Mouse (Mus musculus): Measurements from ENCODE around the gene Fnip1. TPM values are rescaled to one million over a fixed set of nuclear protein-coding genes. Genes with fewer than 3 reads are reported as not detected.
"Not testable (repeated sequence)": the region's sequence is repeated elsewhere in the genome, so short reads cannot be mapped to it uniquely, and the experiment has no call there.

Fnip1 gene
- 8.5 and 9.8 TPM in 2 replicates for polyA plus RNA-seq (2015; fragmentation: Nextera tagmentation; extraction: Ambion mirVana)

- under 1% methylated on average over 24 of the region's 47 CpGs for WGBS
- peak within 1 kb of the TSS; percentile 87 for H3K27ac ChIP-seq (ENCODE audit: low read depth, low read length)
- no peaks in the 10 kb centered on the region for H3K9me3 ChIP-seq (ENCODE audit: control insufficient read depth, low read length)
- H3K4me1 ChIP-seq (ENCODE audit: control insufficient read depth, insufficient read depth, low read depth, low read length): peaks cover 11% of the 10 kb centered on the region
- no peaks in the 10 kb centered on the region for H3K27me3 ChIP-seq (replicated peaks; ENCODE audit: control insufficient read depth, insufficient read depth, low read length)
- peak within 1 kb of the TSS; percentile 97 for H3K4me3 ChIP-seq (ENCODE audit: low read length)
- peak within 1 kb of the TSS; percentile 57 for H3K4me2 ChIP-seq (ENCODE audit: low read length)
- no peaks in the 10 kb centered on the region for H3K36me3 ChIP-seq (ENCODE audit: control insufficient read depth, insufficient read depth, low read length)
- peak; percentile 97 for ATAC-seq
- peak within 1 kb of the TSS; percentile 94 for H3K9ac ChIP-seq (ENCODE audit: low read depth, low read length)
These were observed at the start of gene Fnip1 for GRCm38 (mm10) chr11:54437823-54438337. Gene Fnip1, plus strand, starts transcription at chr11:54438199.

GRCm38 (mm10) chr11:54390386-54390785 is 47.6 kb upstream of the Fnip1 start:
- WGBS: 71% methylated on average over 8 of the region's 8 CpGs
- no peak overlapping the region for H3K4me2 ChIP-seq (ENCODE audit: low read length)

GRCm38 (mm10) chr11:54391326-54391725 is 46.7 kb upstream of the Fnip1 start:
- 89% methylated on average over 4 of the region's 4 CpGs for WGBS
- no peak for ATAC-seq
- Histone ChIP-seq H3K4me2 (ENCODE audit: low read length) (no peak overlapping the region), H3K27ac (ENCODE audit: low read depth, low read length) (no peak overlapping the region), H3K4me1 (ENCODE audit: control insufficient read depth, insufficient read depth, low read depth, low read length) (no peaks in the 10 kb centered on the region), H3K9me3 (ENCODE audit: control insufficient read depth, low read length) (no peaks in the 10 kb centered on the region), H3K36me3 (ENCODE audit: control insufficient read depth, insufficient read depth, low read length) (no peaks in the 10 kb centered on the region), H3K9ac (ENCODE audit: low read depth, low read length) (no peak overlapping the region), H3K4me3 (ENCODE audit: low read length) (no peak overlapping the region), H3K27me3 (replicated peaks; ENCODE audit: control insufficient read depth, insufficient read depth, low read length) (no peaks in the 10 kb centered on the region)

More at GRCm38 (mm10) chr11:54390386-54390785, 47.6 kb upstream of the Fnip1 start:
- H3K27me3 ChIP-seq (replicated peaks; ENCODE audit: control insufficient read depth, insufficient read depth, low read length): no peaks in the 10 kb centered on the region
- ATAC-seq: no peak
- no peaks in the 10 kb centered on the region for H3K4me1 ChIP-seq (ENCODE audit: control insufficient read depth, insufficient read depth, low read depth, low read length)
- H3K36me3 ChIP-seq (ENCODE audit: control insufficient read depth, insufficient read depth, low read length): no peaks in the 10 kb centered on the region
- H3K4me3 ChIP-seq (ENCODE audit: low read length): no peak overlapping the region
- H3K9ac ChIP-seq (ENCODE audit: low read depth, low read length): no peak overlapping the region
- no peaks in the 10 kb centered on the region for H3K9me3 ChIP-seq (ENCODE audit: control insufficient read depth, low read length)
- no peak overlapping the region for H3K27ac ChIP-seq (ENCODE audit: low read depth, low read length)

- no peak for ATAC-seq
- Histone ChIP-seq H3K36me3 (ENCODE audit: control insufficient read depth, insufficient read depth, low read length) (no peaks in the 10 kb centered on the region), H3K27ac (ENCODE audit: low read depth, low read length) (no peak overlapping the region), H3K27me3 (replicated peaks; ENCODE audit: control insufficient read depth, insufficient read depth, low read length) (no peaks in the 10 kb centered on the region), H3K4me2 (ENCODE audit: low read length) (no peak overlapping the region), H3K4me3 (ENCODE audit: low read length) (no peak overlapping the region), H3K4me1 (ENCODE audit: control insufficient read depth, insufficient read depth, low read depth, low read length) (no peaks in the 10 kb centered on the region), H3K9me3 (ENCODE audit: control insufficient read depth, low read length) (no peaks in the 10 kb centered on the region), H3K9ac (ENCODE audit: low read depth, low read length) (no peak overlapping the region)
- 97% methylated on average over 1 of the region's 1 CpGs for WGBS
These were observed 41.3 kb upstream of the Fnip1 start for GRCm38 (mm10) chr11:54396686-54397085.

- no peaks in the 10 kb centered on the region for H3K27me3 ChIP-seq (replicated peaks; ENCODE audit: control insufficient read depth, insufficient read depth, low read length)
- H3K4me3 ChIP-seq (ENCODE audit: low read length): no peak overlapping the region
- H3K9ac ChIP-seq (ENCODE audit: low read depth, low read length): no peak overlapping the region
- H3K9me3 ChIP-seq (ENCODE audit: control insufficient read depth, low read length): no peaks in the 10 kb centered on the region
- H3K4me1 ChIP-seq (ENCODE audit: control insufficient read depth, insufficient read depth, low read depth, low read length): no peaks in the 10 kb centered on the region
- H3K36me3 ChIP-seq (ENCODE audit: control insufficient read depth, insufficient read depth, low read length): no peaks in the 10 kb centered on the region
- H3K27ac ChIP-seq (ENCODE audit: low read depth, low read length): no peak overlapping the region
- 92% methylated on average over 4 of the region's 4 CpGs for WGBS
- ATAC-seq: no peak
- H3K4me2 ChIP-seq (ENCODE audit: low read length): no peak overlapping the region
These were observed 39.9 kb upstream of the Fnip1 start for GRCm38 (mm10) chr11:54398058-54398457.

GRCm38 (mm10) chr11:54400803-54401202 is 37.2 kb upstream of the Fnip1 start:
- not testable (repeated sequence) for ATAC-seq; H3K4me1 ChIP-seq (ENCODE audit: control insufficient read depth, insufficient read depth, low read depth, low read length); H3K4me2 ChIP-seq (ENCODE audit: low read length); H3K27ac ChIP-seq (ENCODE audit: low read depth, low read length); H3K9ac ChIP-seq (ENCODE audit: low read depth, low read length); H3K27me3 ChIP-seq (replicated peaks; ENCODE audit: control insufficient read depth, insufficient read depth, low read length); H3K36me3 ChIP-seq (ENCODE audit: control insufficient read depth, insufficient read depth, low read length); H3K9me3 ChIP-seq (ENCODE audit: control insufficient read depth, low read length); H3K4me3 ChIP-seq (ENCODE audit: low read length)
- WGBS: 96% methylated on average over 20 of the region's 20 CpGs

- WGBS: 81% methylated on average over 4 of the region's 4 CpGs
- no peaks in the 10 kb centered on the region for H3K4me1 ChIP-seq (ENCODE audit: control insufficient read depth, insufficient read depth, low read depth, low read length)
- no peak overlapping the region for H3K4me3 ChIP-seq (ENCODE audit: low read length)
- H3K27ac ChIP-seq (ENCODE audit: low read depth, low read length): no peak overlapping the region
- ATAC-seq: no peak
- H3K27me3 ChIP-seq (replicated peaks; ENCODE audit: control insufficient read depth, insufficient read depth, low read length): no peaks in the 10 kb centered on the region
- no peak overlapping the region for H3K4me2 ChIP-seq (ENCODE audit: low read length)
- H3K36me3 ChIP-seq (ENCODE audit: control insufficient read depth, insufficient read depth, low read length): no peaks in the 10 kb centered on the region
- no peak overlapping the region for H3K9ac ChIP-seq (ENCODE audit: low read depth, low read length)
- no peaks in the 10 kb centered on the region for H3K9me3 ChIP-seq (ENCODE audit: control insufficient read depth, low read length)
These were observed 33.1 kb upstream of the Fnip1 start for GRCm38 (mm10) chr11:54404885-54405284.

GRCm38 (mm10) chr11:54406930-54407546 is 31.0 kb upstream of the Fnip1 start:
- no peaks in the 10 kb centered on the region for H3K36me3 ChIP-seq (ENCODE audit: control insufficient read depth, insufficient read depth, low read length)
- H3K4me3 ChIP-seq (ENCODE audit: low read length): no peak overlapping the region
- ATAC-seq: no peak
- no peaks in the 10 kb centered on the region for H3K27me3 ChIP-seq (replicated peaks; ENCODE audit: control insufficient read depth, insufficient read depth, low read length)
- no peak overlapping the region for H3K9ac ChIP-seq (ENCODE audit: low read depth, low read length)
- no peak overlapping the region for H3K27ac ChIP-seq (ENCODE audit: low read depth, low read length)
- H3K4me1 ChIP-seq (ENCODE audit: control insufficient read depth, insufficient read depth, low read depth, low read length): no peaks in the 10 kb centered on the region
- 82% methylated on average over 4 of the region's 4 CpGs for whole genome bisulfite sequencing
- no peaks in the 10 kb centered on the region for H3K9me3 ChIP-seq (ENCODE audit: control insufficient read depth, low read length)
- no peak overlapping the region for H3K4me2 ChIP-seq (ENCODE audit: low read length)

GRCm38 (mm10) chr11:54410612-54411011 is 27.4 kb upstream of the Fnip1 start:
- Histone ChIP-seq H3K4me1 (ENCODE audit: control insufficient read depth, insufficient read depth, low read depth, low read length) (no peaks in the 10 kb centered on the region), H3K4me3 (ENCODE audit: low read length) (no peak overlapping the region), H3K27me3 (replicated peaks; ENCODE audit: control insufficient read depth, insufficient read depth, low read length) (no peaks in the 10 kb centered on the region), H3K9me3 (ENCODE audit: control insufficient read depth, low read length) (no peaks in the 10 kb centered on the region), H3K9ac (ENCODE audit: low read depth, low read length) (no peak overlapping the region), H3K4me2 (ENCODE audit: low read length) (no peak overlapping the region), H3K27ac (ENCODE audit: low read depth, low read length) (no peak overlapping the region), H3K36me3 (ENCODE audit: control insufficient read depth, insufficient read depth, low read length) (no peaks in the 10 kb centered on the region)
- ATAC-seq: no peak

Data from hindbrain, embryonic 16.5 days (tissue).